Mouse (Mus musculus) ES-E14 (cell line): ENCODE measurements at regions not wholly inside any gene's neighbourhood (a gene's known extent, or its start where the extent isn't known, plus 50 kb on each side); places are given as distances from the start of the nearest gene placed in this dataset.

Experiments used
- DNase-seq: peaks from one replicate; pipeline ENCODE4 v3.0.0-alpha.2; 2013; ENCODE audit warnings: low read depth, low spot score
- H3K27ac ChIP-seq: 2 replicates; pipeline ENCODE4 v1.5.1; 2012; ENCODE audit warnings: low read depth, mild to moderate bottlenecking, low read length, moderate library complexity, mixed read lengths; ENCODE audit not compliant: poor library complexity, insufficient read depth, severe bottlenecking
- H3K36me3 ChIP-seq: 2 replicates; pipeline ENCODE4 v1.6.1; 2012; ENCODE audit warnings: mild to moderate bottlenecking, low read length, moderate library complexity, mixed read lengths; ENCODE audit not compliant: control insufficient read depth, poor library complexity, insufficient read depth, severe bottlenecking
- H3K4me1 ChIP-seq, 2 experiments: fragments of 150-350 bp in 1 of 2; sonication (generic) in 1 of 2; 2 replicates each; pipeline ENCODE4 v1.6.1; 2012; ENCODE audit warnings: low read length in 2 of 2, mild to moderate bottlenecking in 1 of 2, mixed read lengths in 1 of 2; ENCODE audit not compliant: control insufficient read depth in 2 of 2, insufficient read depth in 2 of 2, poor library complexity in 1 of 2
- H3K4me3 ChIP-seq, 2 experiments: fragments of 150-350 bp in 1 of 2; sonication (generic) in 1 of 2; 2 replicates each; pipeline ENCODE4 v1.5.1; 2012; ENCODE audit warnings: low read length in 2 of 2, low read depth in 1 of 2, mild to moderate bottlenecking in 1 of 2, mixed read lengths in 1 of 2; ENCODE audit not compliant: insufficient read depth in 1 of 2, poor library complexity in 1 of 2, severe bottlenecking in 1 of 2
- H3K9ac ChIP-seq: 2 replicates; pipeline ENCODE4 v1.6.1; 2012; ENCODE audit warnings: low read depth, mild to moderate bottlenecking, low read length, mixed read lengths; ENCODE audit not compliant: poor library complexity, insufficient read depth, severe bottlenecking
- H3K9me3 ChIP-seq: fragments of 150-350 bp; sonication (generic); 2 replicates; pipeline ENCODE4 v1.6.1; 2012; ENCODE audit warnings: low read depth, mild to moderate bottlenecking, low read length; ENCODE audit not compliant: control insufficient read depth, insufficient read depth
- CHD2 ChIP-seq: IDR thresholded peaks from 2 replicates; pipeline ENCODE4 v1.6.1; 2014; ENCODE audit warnings: mild to moderate bottlenecking, low read depth, low read length, inconsistent platforms
- HCFC1 ChIP-seq: IDR thresholded peaks from 2 replicates; pipeline ENCODE4 v1.6.1; 2012; ENCODE audit warnings: low read length, inconsistent platforms, borderline replicate concordance; ENCODE audit not compliant: insufficient read depth
- MAFK ChIP-seq: IDR thresholded peaks from 2 replicates; pipeline ENCODE4 v1.6.1; 2014; ENCODE audit warnings: mild to moderate bottlenecking, low read depth, low read length, inconsistent platforms; ENCODE audit not compliant: insufficient read depth
- ZC3H11A ChIP-seq: IDR thresholded peaks from 2 replicates; pipeline ENCODE4 v1.6.1; 2012; ENCODE audit warnings: low read depth, mild to moderate bottlenecking, inconsistent platforms, low read length, borderline replicate concordance
- ZNF384 ChIP-seq: IDR thresholded peaks from 2 replicates; pipeline ENCODE4 v1.6.1; 2012; ENCODE audit warnings: low read depth, low read length, inconsistent platforms
- in situ Hi-C, 2 experiments: fragments of 600-800 bp; cut with MboI; formaldehyde crosslinking; loops; one replicate each; pipeline ENCODE4 v1.15.1; 2025; ENCODE audit warnings: low sequenced_read_pairs in 2 of 2, inconsistent platforms in 1 of 2; ENCODE audit not compliant: unreplicated experiment in 2 of 2

- in situ Hi-C loops, result no loop called here
- H3K9ac ChIP-seq, result no peak overlapping the region
- H3K36me3 ChIP-seq, result no peaks in the 10 kb centered on the region
- no peaks in the 10 kb centered on the region for H3K9me3 ChIP-seq
- DNase-seq, result no peak
- no peak overlapping the region for H3K27ac ChIP-seq
- no peak overlapping the region for H3K4me3 ChIP-seq
- TF ChIP-seq CHD2 (no peak), ZC3H11A (no peak), HCFC1 (no peak), ZNF384 (no peak), MAFK (no peak)
- no peaks in the 10 kb centered on the region; a peak in 1 of 4 replicates for H3K4me1 ChIP-seq
Observed at GRCm38 (mm10) chr3:138651361-138652205, 90.4 kb upstream of the Tspan5 start.

GRCm38 (mm10) chr3:138652206-138652605 lies 89.8 kb upstream of the Tspan5 start:
- in situ Hi-C loops, result no loop called here
- Histone ChIP-seq H3K4me1 (no peaks in the 10 kb centered on the region; a peak in 1 of 4 replicates), H3K27ac (no peak overlapping the region), H3K9ac (no peak overlapping the region), H3K4me3 (no peak overlapping the region), H3K9me3 (no peaks in the 10 kb centered on the region), H3K36me3 (no peaks in the 10 kb centered on the region)
- no peak for DNase-seq
- TF ChIP-seq MAFK (no peak), ZNF384 (no peak), CHD2 (no peak), ZC3H11A (no peak), HCFC1 (no peak)

GRCm38 (mm10) chr3:138652685-138653084 lies 89.3 kb upstream of the Tspan5 start:
- H3K4me3 ChIP-seq, result no peak overlapping the region
- no peak overlapping the region for H3K9ac ChIP-seq
- no peaks in the 10 kb centered on the region for H3K9me3 ChIP-seq
- TF ChIP-seq ZNF384 (no peak), CHD2 (no peak), ZC3H11A (no peak), MAFK (no peak), HCFC1 (no peak)
- H3K27ac ChIP-seq, result no peak overlapping the region
- DNase-seq, result no peak
- no peaks in the 10 kb centered on the region; a peak in 1 of 4 replicates for H3K4me1 ChIP-seq
- no peaks in the 10 kb centered on the region for H3K36me3 ChIP-seq
- in situ Hi-C loops, result no loop called here

- no peak overlapping the region for H3K4me3 ChIP-seq
- in situ Hi-C loops, result no loop called here
- H3K9ac ChIP-seq, result no peak overlapping the region
- no peak for TF ChIP-seq HCFC1
- no peak for TF ChIP-seq CHD2
- TF ChIP-seq ZC3H11A, result no peak
- TF ChIP-seq ZNF384, result no peak
- no peak for TF ChIP-seq MAFK
- H3K36me3 ChIP-seq, result no peaks in the 10 kb centered on the region
- no peaks in the 10 kb centered on the region for H3K9me3 ChIP-seq
- no peak overlapping the region for H3K27ac ChIP-seq
- no peaks in the 10 kb centered on the region; a peak in 1 of 4 replicates for H3K4me1 ChIP-seq
- DNase-seq, result no peak
Observed at GRCm38 (mm10) chr3:138653549-138654246, 88.3 kb upstream of the Tspan5 start.
